Mouse (Mus musculus): ENCODE measurements at regions not wholly inside any gene's neighbourhood (a gene's known extent, or its start where the extent isn't known, plus 50 kb on each side); places are given as distances from the start of the nearest gene placed in this dataset.

GRCm38 (mm10) chr9:47280598-47280997 is 249.4 kb upstream of the Cadm1 start:
- TF ChIP-seq CTCF (IDR thresholded peaks at IDR 0.05; ENCODE audit: control insufficient read depth, insufficient read depth, low read length) (no peak), POLR2A (IDR thresholded peaks at IDR 0.05; ENCODE audit: borderline replicate concordance, control insufficient read depth, low read depth, low read length) (no peak)

Data from bone marrow, adult 2 months (tissue).